Mouse (Mus musculus) cerebral cortex, adult 2 months (tissue): ENCODE results near the gene Cd2.

ENCODE experiments used
- WGBS: fragments of 180-500 bp; shearing (Covaris S2); methylation state at CpG from one replicate; pipeline ENCODE4 v1.1.7; 2018; 5-methylcytosine and 5-hydroxymethylcytosine counted together

Gene Cd2

DNA sequence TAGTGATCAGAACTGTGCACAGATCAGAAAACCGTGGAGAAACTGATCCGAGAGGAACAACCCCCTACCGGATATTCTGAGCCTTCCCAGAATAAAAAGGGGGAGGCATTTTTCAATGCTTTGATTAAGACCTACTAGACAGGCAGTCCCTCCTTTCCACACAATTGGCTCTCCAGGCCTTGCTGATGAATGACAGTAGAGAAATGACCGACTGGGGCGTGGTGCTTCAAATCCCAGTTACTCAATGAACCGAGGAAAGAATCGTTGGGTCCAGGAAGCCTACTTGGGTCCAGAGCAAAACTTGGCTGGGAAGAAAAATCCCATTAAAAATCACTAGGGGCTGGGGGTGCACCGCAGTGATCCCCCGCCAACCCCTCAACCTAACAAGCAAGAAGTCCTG, 57.5 kb downstream of the Cd2 start:
- WGBS, result 81% methylated on average over 9 of the region's 9 CpGs

DNA sequence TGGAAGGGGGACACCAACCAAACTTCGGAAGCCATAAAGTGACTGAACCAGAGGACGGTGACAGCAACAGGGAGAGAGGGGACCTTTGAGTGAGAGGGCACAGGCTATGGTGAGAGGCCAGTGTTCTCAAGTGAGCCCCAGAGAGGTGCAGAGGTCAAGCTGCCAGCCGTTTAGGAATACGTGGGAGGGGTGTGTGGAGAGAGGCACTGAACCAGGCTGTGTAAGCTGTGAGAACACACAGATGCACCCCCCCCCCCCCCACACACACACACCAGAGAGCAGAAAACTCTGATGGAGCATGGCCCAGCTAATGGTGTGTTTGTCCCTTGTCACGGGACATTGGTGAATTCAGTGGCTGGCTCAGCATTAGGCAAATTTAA, 58.2 kb downstream of the Cd2 start:
- 88% methylated on average over 5 of the region's 5 CpGs for WGBS

DNA sequence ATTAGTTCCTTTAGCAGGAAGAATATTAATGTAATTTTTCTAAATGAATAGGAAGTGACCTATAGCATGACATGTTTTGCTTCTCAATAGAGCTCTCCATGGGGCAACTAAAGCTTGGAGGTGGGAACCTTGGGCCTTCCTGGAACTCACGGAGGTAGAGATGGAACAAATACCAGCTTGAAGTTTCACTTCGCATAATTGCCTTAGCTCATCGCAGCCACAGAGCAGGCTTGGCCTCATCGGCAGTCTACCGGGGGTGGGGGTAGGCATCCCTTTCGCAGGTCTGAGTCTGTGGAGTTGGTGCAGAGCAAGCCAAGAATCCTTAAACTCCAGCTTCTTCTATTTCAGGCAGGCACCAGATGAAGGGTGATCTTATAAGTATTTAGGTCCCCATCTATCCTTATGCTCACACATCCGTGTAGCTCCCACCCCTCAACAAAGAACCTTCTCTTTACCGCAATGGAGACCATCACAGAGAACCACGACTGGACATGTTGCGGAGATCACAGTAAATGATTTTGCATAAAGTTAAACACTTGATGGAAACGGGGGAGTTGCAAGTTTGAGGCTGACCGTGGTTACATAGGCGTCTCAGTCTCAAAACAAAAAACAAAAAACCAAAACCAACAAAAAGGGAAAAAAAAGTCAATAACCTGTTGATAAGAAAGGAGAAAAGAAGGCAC, 58.7 kb downstream of the Cd2 start:
- WGBS, result 68% methylated on average over 13 of the region's 13 CpGs

DNA sequence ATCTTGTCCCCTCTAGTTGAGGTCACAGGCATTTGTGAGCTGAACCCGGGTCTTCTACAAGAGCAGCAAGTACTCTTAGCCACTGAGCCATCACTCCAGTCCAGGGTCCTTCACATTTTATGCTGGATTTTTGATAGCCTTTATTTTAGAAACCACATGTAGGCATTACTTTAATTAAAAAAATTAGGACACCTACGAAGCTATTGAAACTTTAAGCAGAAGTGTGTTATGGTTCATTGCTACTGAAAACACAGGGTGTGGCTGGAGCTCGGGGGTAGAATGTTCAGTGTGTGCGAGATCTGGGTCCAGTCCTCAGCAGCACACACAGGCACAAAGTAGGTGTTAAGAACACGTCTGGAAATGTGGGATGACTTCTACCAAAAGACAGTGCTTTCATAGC, 59.7 kb downstream of the Cd2 start:
- WGBS, result 75% methylated on average over 5 of the region's 5 CpGs
